Mouse (Mus musculus) megakaryocyte progenitor cell, adult 5-6 weeks (primary cell): Measurements from ENCODE around the gene Dab2ip. TPM values are rescaled to one million over a fixed set of nuclear protein-coding genes. Genes with fewer than 3 reads are reported as not detected.
A peak's percentile ranks its signal among the peaks of the same experiment; 100 is the strongest.

Experiments used
- ATAC-seq: replicated peaks from 2 replicates; pipeline ENCODE4 v1.8.0; 2016; ENCODE audit warnings: mild to moderate bottlenecking, moderate TSS enrichment, inconsistent platforms; ENCODE audit not compliant: poor library complexity
- total RNA-seq, 2 experiments: library from RNA; stranded (forward) in 1 of 2; stranded (reverse) in 1 of 2; fragments of 157-497, 149-512 nt in 1 of 2; fragments of 200-1000 nt in 1 of 2; gene quantifications; 2 replicates each; pipeline versions ENCODE4 v1.2.3 to v1.2.4; 2015 to 2017

Dab2ip gene
- total RNA-seq, 2 experiments from 2014 or later, result 3.0 to 4.0 TPM

GRCm38 (mm10) chr2:35737467-35738027 is 179.5 kb downstream of the Dab2ip start:
- no peak for ATAC-seq

- ATAC-seq, result no peak
These were observed 181.7 kb downstream of the Dab2ip start for GRCm38 (mm10) chr2:35739669-35740254.

GRCm38 (mm10) chr2:35745876-35746275 is 187.8 kb downstream of the Dab2ip start:
- no peak for ATAC-seq

GRCm38 (mm10) chr2:35746638-35747037 is 188.6 kb downstream of the Dab2ip start:
- no peak for ATAC-seq

- ATAC-seq, result no peak
These were observed 189.4 kb downstream of the Dab2ip start for GRCm38 (mm10) chr2:35747371-35748035.

GRCm38 (mm10) chr2:35750533-35751141 is 192.6 kb downstream of the Dab2ip start:
- no peak for ATAC-seq

- ATAC-seq, result no peak
These were observed 193.9 kb downstream of the Dab2ip start for GRCm38 (mm10) chr2:35751781-35752505.

- peak; percentile 95 for ATAC-seq
These were observed 198.4 kb downstream of the Dab2ip start for GRCm38 (mm10) chr2:35756467-35756866.

- no peak for ATAC-seq
These were observed 202.3 kb downstream of the Dab2ip start for GRCm38 (mm10) chr2:35760352-35760751.

- no peak for ATAC-seq
These were observed 202.8 kb downstream of the Dab2ip start for GRCm38 (mm10) chr2:35760867-35761266.

- peak; percentile 41; the same call in 1 of the 2 replicates for ATAC-seq
These were observed 203.4 kb downstream of the Dab2ip start for GRCm38 (mm10) chr2:35761458-35761857.

GRCm38 (mm10) chr2:35763818-35764217 is 205.8 kb downstream of the Dab2ip start:
- no peak for ATAC-seq

- ATAC-seq, result no peak
These were observed 206.3 kb downstream of the Dab2ip start for GRCm38 (mm10) chr2:35764328-35764727.

GRCm38 (mm10) chr2:35767834-35768537 is 209.9 kb downstream of the Dab2ip start:
- ATAC-seq, result peak; percentile 17; the same call in 1 of the 2 replicates

- ATAC-seq, result no peak
These were observed 210.6 kb downstream of the Dab2ip start for GRCm38 (mm10) chr2:35768538-35769238.

GRCm38 (mm10) chr2:35769398-35769797 is 211.3 kb downstream of the Dab2ip start:
- ATAC-seq, result no peak

- ATAC-seq, result no peak
These were observed 212.5 kb downstream of the Dab2ip start for GRCm38 (mm10) chr2:35770541-35770940.

- no peak for ATAC-seq
These were observed 217.6 kb downstream of the Dab2ip start for GRCm38 (mm10) chr2:35775651-35776055.

- no peak for ATAC-seq
These were observed 218.9 kb downstream of the Dab2ip start for GRCm38 (mm10) chr2:35776935-35777334.

- no peak for ATAC-seq
These were observed 221.2 kb downstream of the Dab2ip start for GRCm38 (mm10) chr2:35779266-35779665.
